Mouse (Mus musculus) ovary, postnatal 14 days (tissue): ENCODE measurements at regions not wholly inside any gene's neighbourhood (a gene's known extent, or its start where the extent isn't known, plus 50 kb on each side); places are given as distances from the start of the nearest gene placed in this dataset.

Source experiments
- DNase-seq: peaks from one replicate; pipeline ENCODE4 v3.0.0; 2022; ENCODE audit warnings: low spot score

DNA sequence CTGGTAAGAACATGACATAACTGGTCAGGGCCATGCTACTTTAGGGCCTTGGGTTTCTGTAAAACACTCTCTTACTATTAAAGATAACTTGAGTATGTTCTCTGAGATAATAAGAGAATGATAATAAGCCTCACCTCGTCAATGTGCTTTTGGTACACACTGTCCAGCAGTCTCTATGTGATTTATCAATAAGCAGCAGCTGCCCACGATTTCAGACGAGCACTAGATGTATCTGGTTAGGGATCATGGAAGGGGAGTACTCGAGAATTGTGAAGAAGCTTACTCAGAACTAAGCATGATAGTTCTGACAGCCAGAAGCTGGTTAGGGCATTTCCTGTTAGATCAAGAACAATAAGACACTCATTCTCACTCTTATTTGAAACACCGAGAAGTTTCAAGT lies 53.8 kb downstream of the Neurod6 start:
- DNase-seq, result no peak

DNA sequence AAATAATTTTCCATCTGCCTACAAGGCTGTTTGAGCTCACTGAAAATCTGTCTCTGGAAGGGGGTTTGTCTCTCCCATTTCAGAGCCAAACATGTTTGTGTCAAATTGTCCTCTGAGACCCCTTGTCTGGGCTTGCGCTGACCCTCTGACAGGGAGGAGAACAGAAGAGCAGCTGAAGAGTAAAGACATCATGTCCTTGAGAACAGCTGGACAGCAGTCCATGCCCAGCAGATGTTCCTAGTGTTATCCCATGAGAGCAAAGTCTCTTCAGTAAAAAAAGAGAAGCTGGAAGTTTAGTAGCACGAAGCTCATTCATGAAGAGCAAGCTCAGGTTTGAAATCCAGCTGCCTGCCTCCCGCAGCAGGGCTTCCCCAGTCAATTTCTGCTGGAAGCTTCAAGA lies 60.7 kb downstream of the Neurod6 start:
- no peak for DNase-seq

DNA sequence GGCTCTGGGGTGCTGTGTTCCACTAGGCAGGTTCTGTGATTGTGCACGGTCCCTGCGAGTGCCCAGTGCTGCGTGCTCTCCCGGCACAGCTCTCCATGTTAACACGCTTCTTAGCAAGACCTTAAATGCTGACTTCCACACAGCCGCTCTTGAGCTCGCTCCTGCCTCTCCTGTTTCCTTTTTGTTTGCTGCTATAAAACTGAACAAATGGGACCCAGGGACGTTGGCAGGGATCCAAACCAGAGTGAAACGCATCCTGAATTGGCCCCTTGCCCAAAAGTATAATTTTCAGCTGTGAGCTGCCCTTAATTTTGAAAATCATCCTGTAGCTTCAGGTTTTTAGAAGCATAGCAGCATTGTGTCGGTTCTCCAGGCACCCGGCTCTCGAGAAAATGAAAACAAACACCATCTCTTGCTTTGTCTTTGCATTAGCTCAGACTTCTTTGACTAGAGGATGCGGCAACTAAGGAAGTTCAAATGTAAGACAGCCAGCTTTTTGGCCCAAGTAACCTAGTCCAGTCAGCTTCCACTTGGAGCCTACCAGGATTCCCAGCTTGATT lies 63.1 kb downstream of the Neurod6 start:
- peak; percentile 24 for DNase-seq

DNA sequence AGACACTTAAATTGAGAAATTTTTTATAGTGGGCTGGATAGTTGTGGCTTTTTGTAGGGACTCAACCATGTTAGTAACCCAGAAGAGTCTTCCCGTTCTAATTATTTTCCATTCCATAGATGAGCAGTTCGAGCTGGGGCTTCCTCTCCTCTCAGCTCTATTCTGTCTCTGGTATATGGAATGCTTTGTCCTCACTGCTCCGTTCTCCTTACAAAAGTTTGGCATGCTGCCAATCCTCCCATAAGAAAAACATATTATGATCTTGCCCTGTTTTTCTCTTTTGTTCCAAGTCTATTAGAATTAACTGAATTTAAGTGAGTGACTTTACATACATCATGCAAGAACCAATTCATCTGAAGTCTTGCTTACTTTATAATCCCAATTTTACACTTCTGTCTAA lies 70.7 kb downstream of the Neurod6 start:
- DNase-seq, result no peak

DNA sequence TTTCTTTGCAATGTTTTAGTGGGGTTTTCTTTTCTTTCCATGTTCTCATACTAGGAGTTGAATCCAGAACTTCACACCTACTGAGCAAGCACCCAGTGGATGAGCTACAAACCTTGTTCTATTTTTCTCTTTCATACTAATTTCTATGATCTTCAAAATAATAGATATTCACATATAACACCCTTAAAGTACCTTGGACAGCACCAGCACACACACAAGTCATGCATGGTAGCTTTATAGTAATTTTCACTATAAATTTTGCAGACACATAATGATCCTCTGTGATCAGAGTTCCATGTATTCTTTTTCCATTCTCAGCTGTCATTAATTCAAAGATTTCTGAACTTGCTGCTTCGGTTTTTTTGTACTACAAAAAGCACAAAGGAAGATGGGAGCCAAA lies 71.1 kb downstream of the Neurod6 start:
- DNase-seq, result no peak

DNA sequence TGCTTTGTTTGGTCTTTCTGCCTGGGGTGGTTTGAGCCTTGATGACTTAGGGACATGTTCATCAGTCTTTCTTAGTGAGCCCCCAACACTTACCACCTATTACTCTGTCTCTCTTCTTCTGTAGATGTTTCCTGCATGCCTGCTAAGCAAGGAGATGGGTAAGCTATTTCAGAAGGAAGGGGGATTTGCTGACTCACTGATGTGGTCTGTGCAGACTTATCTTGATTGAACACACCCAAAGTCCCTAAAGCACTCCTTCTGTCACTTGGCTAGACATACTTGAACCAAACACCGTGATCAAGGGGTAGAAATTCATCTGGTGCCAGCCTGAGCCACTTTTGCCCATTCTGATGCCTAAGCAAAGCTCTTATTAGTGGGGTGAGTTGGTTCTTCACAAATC lies 72.0 kb downstream of the Neurod6 start:
- DNase-seq, result no peak

DNA sequence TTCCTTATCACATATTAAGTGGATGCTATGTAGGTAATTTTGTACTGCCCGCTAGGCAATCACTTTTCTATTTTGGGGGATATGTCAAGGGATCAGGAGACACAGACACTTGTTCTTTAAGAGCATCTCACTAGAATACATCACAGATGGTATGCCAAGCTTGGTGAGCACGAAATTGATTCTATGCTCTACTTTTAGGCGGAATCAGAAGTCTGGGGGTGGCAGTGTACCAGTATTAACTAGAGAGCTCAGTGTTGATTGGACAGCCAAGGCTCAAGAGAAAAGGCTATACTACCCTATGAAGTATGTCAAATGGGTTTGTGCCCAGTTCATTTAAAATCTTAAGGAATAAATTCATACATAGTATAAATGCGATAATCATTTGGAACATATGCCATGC lies 84.0 kb downstream of the Neurod6 start:
- no peak for DNase-seq

DNA sequence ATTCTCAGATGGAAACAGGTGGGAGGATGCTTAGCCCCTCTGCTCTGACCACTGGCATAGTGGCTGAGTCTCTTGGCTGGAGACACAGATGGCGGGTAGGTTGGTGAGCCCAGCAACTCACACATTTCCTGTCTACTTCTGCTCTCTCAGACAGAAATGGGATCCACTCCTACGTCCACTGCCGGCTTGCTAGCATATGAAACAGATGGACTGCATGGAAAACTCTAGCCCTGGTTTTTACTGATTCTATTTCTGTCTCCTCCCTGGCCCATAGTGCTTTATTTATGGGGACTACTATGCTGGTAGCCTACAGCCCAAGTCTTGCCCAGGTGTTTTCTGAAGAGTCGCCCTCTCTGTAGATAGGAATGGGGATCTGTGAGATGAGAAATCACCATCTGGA lies 88.9 kb downstream of the Neurod6 start:
- DNase-seq, result no peak

DNA sequence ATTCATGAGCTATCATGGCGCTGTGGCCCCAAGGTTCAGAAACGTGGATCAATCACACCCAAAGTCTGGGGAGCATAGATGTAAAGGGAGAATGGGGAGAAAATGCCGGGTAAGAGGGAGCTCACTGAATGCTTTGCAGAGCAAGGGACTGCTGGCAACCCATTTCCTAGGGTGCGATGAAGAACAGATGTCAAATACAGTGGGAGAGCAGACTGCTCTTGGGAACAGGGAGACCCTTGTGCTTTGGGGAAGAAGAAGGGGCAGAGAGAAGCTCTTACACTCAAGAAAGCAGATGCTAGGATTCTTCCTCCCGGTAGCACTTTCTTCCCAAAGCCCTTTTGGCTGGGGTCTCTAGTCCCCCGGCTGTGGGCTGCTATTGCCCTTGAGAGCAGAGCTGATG lies 100.0 kb downstream of the Neurod6 start:
- DNase-seq, result no peak

DNA sequence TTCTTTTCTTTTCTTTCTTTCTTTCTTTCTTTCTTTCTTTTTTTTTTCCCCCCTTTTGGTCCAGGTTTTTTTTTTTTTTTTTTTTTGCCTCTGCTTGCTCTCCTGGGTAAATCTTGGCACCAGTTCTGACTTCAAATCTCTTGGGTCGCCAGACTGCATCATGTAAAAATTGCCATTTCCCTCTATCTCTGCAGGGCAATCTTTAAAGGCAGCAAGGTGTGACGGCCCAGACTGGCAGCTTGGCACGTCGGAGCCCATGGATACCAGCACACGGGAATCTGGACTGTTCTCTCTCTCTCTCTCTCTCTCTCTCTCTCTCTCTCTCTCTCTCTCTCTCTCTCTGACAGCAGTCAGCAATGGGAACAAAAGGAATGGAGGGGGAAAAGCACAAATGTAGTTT lies 101.0 kb downstream of the Neurod6 start:
- no peak for DNase-seq

DNA sequence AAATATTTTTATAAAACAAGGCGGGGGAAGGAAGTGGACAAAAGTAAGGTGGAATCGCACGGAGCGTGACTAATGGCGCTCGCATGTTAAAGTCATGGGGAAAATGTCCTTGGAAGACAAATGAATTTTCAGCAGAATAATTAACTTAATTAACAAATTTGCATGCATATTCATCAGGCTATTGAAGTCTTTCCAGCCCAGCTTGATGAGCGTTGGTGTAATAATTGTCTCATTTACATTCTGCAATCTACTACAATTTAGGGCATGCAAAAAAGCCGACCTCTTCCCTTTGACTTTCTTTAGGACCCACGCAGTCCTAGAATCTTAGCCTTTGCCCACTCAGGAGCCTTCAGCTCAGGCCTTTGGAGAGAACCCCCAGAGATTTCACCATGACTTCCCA lies 101.5 kb downstream of the Neurod6 start:
- no peak for DNase-seq

DNA sequence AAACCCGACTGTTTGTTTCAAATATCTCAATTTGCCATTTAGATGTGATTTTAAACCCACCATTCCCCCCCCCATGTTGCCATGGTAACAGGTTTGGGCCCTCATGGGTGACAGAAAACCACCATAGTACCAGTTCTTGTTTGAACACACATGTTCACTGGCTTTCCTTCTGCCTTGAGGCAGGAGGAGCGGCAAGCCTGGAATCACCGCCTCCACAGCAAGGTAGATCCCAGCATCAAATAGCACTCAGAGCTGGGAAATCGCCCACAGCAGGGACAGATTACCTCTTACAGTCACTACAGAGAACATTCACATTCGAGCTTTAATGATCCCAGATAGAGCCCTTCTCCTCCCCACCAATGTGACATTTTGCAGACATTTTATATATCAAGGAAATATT lies 102.0 kb downstream of the Neurod6 start:
- no peak for DNase-seq

DNA sequence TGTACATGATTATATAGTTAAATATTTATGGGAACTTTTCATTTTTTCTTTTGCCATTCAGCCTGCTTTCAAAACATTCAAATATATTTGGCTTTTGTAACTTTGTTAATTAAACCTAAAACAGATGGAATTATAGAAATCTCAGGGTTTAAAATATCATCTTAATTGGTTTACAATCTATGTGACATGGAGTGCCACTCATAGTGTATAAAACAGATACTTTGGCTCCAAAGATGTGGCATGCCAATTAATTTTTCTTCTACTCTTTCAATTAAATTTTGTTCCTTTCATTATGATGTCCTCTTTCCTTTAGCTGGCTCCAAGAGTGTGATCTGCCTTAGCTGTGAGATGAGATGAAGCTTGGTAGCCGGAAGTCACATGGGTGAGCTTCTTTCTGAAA lies 103.0 kb downstream of the Neurod6 start:
- no peak for DNase-seq

DNA sequence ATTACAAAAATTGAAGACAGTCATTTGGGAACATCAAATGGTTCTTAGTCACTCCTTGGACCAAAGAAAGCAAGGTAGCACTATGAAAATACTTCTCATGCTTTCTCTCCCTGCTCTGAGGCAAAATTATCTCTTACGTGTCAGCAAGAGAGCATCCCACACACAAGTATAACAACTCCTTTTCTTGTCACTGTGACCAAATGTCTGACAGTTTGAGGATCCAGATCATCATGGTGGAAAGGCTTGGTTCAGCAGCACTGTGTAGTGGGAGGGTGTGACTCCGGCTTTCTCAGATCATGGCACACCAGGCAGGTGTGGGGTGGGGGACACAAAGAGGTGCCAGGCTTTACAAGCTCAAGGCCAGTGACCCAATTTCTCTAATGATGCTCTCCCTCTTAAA lies 113.5 kb downstream of the Neurod6 start:
- no peak for DNase-seq

DNA sequence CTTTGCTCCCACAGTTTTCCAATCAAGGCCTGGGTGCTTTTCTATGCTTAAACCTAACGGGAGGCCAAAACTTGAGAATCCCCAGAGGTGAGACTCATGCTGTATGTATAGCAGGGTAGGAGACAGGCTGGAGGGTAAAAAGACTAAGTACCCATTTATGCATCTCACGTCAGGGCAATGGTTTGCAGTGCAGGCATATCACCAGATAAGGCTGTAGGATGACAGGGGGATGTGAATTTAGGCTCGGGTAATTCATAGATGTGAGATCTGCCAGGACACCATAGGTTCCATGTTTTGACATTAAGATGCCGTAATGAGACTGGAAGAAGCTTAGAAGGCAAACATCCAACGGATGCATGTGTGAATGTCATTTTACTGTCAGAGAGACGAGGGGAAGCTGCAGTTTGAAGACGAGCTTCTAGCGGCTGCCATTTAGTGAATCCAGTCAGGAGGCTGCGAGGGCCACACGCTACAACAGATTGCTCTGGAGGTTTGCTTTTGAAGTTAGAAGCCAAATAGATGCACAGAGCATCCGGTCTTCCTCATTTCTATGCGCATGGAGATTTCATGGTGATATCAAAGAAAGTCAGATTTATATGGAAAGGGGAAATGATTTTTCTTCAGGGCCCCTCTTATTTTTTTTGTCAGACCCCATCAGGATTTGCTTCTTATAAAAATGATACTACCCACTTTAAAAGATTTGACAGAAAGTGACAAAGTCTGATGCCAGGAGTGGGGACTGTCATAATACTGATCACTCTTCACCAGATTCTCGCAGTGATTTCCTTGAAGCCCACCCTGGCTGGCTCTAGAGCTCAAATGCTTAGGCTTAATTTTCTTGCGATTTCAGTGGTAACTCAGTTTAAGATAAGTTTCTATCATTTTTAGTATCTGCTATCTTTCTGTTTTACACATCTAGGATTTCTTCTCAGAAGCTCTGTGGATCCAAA lies 113.8 kb downstream of the Adcyap1r1 start:
- no peak for DNase-seq

DNA sequence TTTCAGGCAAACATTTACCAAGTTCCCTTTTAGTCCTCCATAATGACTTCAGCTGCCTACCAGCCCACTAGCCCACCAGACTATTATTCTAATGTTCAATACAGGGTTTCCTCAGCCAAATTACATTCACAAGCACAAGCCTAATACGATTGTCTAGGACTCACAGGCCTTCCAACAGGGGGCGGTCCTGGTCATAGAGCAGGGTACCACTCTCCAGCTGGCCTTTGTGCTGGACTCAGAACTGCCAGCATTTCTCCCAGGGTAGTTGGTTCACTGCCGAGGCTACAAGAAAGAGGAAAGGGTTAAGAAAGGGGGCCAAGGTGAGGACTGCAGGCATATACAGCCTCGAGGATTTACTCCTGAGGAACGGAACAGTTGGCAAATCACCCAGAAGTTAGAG lies 108.8 kb downstream of the Adcyap1r1 start:
- no peak for DNase-seq

DNA sequence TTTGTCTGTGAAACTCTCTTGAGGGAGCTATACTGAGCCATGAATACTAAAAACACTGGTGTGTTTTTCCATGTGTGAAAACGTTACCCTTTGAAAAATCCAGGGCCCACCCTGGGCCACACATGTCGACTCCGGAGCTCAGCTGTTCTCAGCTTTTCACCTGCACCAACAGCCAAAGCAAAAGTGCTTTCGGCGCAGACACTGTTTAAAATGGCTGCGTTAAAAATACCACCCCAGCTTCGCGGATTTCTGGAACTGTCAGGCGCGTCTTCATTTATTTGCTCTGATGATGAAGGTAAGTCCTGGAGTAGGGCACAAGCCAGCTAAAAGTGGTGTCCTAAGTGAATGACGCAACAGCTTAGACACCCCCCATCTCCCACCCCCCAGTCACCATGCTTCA lies 108.0 kb downstream of the Adcyap1r1 start:
- no peak for DNase-seq
